Mouse (Mus musculus): ENCODE results near the gene Rab34. TPM values are rescaled to one million over a fixed set of nuclear protein-coding genes. Genes with fewer than 3 reads are reported as not detected.

Rab34 gene
- total RNA-seq (2021), result 10 to 100 TPM; 20.2 to 24.8 TPM

GRCm38 (mm10) chr11:78188331-78189233 lies at the start of gene Rab34:
Rab34 (plus strand) TSS chr11:78188430.
- peak; percentile 62 to 68 for DNase-seq (ENCODE audit: low spot score in 2 of 2)

GRCm38 (mm10) chr11:78140665-78141064 lies 47.6 kb upstream of the Rab34 start:
- no peak for DNase-seq (ENCODE audit: low spot score in 2 of 2)
- intact Hi-C loops (cut with DNase I), result no loop called here

More at GRCm38 (mm10) chr11:78188331-78189233, at the start of gene Rab34:
- intact Hi-C loops (cut with DNase I), result loop anchor here (2.0 to 5.0 kb wide), 2 partner anchors 26 to 54 kb away; no protein-coding TSS in a partner anchor

GRCm38 (mm10) chr11:78143520-78143919 lies 44.7 kb upstream of the Rab34 start:
- DNase-seq (ENCODE audit: low spot score in 2 of 2), result no peak
- intact Hi-C loops (cut with DNase I), result no loop called here

GRCm38 (mm10) chr11:78146168-78146567 lies 42.1 kb upstream of the Rab34 start:
- no peak for DNase-seq (ENCODE audit: low spot score in 2 of 2)
- intact Hi-C loops (cut with DNase I), result no loop called here

GRCm38 (mm10) chr11:78146707-78147543 lies 41.3 kb upstream of the Rab34 start:
- intact Hi-C loops (cut with DNase I), result no loop called here
- no peak for DNase-seq (ENCODE audit: low spot score in 2 of 2)

- intact Hi-C loops (cut with DNase I), result loop anchor here (1.0 to 5.0 kb wide), 2 partner anchors 59 to 91 kb away; partner anchors contain the start of gene Fam222b
These were observed 37.1 kb upstream of the Rab34 start for GRCm38 (mm10) chr11:78151161-78151560.

GRCm38 (mm10) chr11:78152299-78153231 lies 35.7 kb upstream of the Rab34 start:
- intact Hi-C loops (cut with DNase I), result loop anchor here (2.0 to 5.0 kb wide), 2 partner anchors 24 to 60 kb away; partner anchors contain the start of genes Fam222b, Nek8 and Tlcd1
- peak; percentile 77 to 87 for DNase-seq (ENCODE audit: low spot score in 2 of 2)

More at GRCm38 (mm10) chr11:78151161-78151560, 37.1 kb upstream of the Rab34 start:
- no peak for DNase-seq (ENCODE audit: low spot score in 2 of 2)

GRCm38 (mm10) chr11:78153778-78154177 lies 34.5 kb upstream of the Rab34 start:
- intact Hi-C loops (cut with DNase I), result loop anchor here (2.0 to 5.0 kb wide), 2 partner anchors 23 to 61 kb away; partner anchors contain the start of genes Fam222b, Nek8 and Tlcd1
- DNase-seq (ENCODE audit: low spot score in 2 of 2), result no peak

GRCm38 (mm10) chr11:78155674-78156073 lies 32.6 kb upstream of the Rab34 start:
- intact Hi-C loops (cut with DNase I), result no loop called here

GRCm38 (mm10) chr11:78156156-78156699 lies 32.0 kb upstream of the Rab34 start:
- DNase-seq (ENCODE audit: low spot score in 2 of 2), result no peak
- intact Hi-C loops (cut with DNase I), result no loop called here

More at GRCm38 (mm10) chr11:78155674-78156073, 32.6 kb upstream of the Rab34 start:
- DNase-seq (ENCODE audit: low spot score in 2 of 2), result no peak

- DNase-seq (ENCODE audit: low spot score in 2 of 2), result peak; percentile 84 to 90
- intact Hi-C loops (cut with DNase I), result no loop called here
These were observed 29.1 kb upstream of the Rab34 start for GRCm38 (mm10) chr11:78159096-78159495.

GRCm38 (mm10) chr11:78159557-78159956 lies 28.7 kb upstream of the Rab34 start:
- no peak for DNase-seq (ENCODE audit: low spot score in 2 of 2)
- intact Hi-C loops (cut with DNase I), result no loop called here

- intact Hi-C loops (cut with DNase I), result no loop called here
These were observed 28.1 kb upstream of the Rab34 start for GRCm38 (mm10) chr11:78160171-78160570.

GRCm38 (mm10) chr11:78160675-78161074 lies 27.6 kb upstream of the Rab34 start:
- intact Hi-C loops (cut with DNase I), result no loop called here
- no peak for DNase-seq (ENCODE audit: low spot score in 2 of 2)

More at GRCm38 (mm10) chr11:78160171-78160570, 28.1 kb upstream of the Rab34 start:
- DNase-seq (ENCODE audit: low spot score in 2 of 2), result no peak

- DNase-seq (ENCODE audit: low spot score in 2 of 2), result no peak
- intact Hi-C loops (cut with DNase I), result no loop called here
These were observed 27.1 kb upstream of the Rab34 start for GRCm38 (mm10) chr11:78161169-78161568.

GRCm38 (mm10) chr11:78161968-78162367 lies 26.3 kb upstream of the Rab34 start:
- intact Hi-C loops (cut with DNase I), result no loop called here
- DNase-seq (ENCODE audit: low spot score in 2 of 2), result no peak

GRCm38 (mm10) chr11:78162504-78162903 lies 25.7 kb upstream of the Rab34 start:
- DNase-seq (ENCODE audit: low spot score in 2 of 2), result peak; percentile 46 to 70
- intact Hi-C loops (cut with DNase I), result no loop called here

- DNase-seq (ENCODE audit: low spot score in 2 of 2), result no peak
- intact Hi-C loops (cut with DNase I), result no loop called here
These were observed 25.2 kb upstream of the Rab34 start for GRCm38 (mm10) chr11:78163045-78163444.
